33 mouse cellular contexts compared by ENCODE assay signal in genomic region chr2:113373489-113373888, GRCm38 (mm10). TPM values are rescaled to one million over a fixed set of nuclear protein-coding genes. Genes with fewer than 3 reads are reported as not detected.
"Had no signal": no experiment of that assay in that cellular context is flagged by ENCODE, and none has a peak within 500 bp of the region (broad histone marks: within the 10 kb centered on the region; RNA-seq: fewer than 3 reads in every experiment).

No protein-coding gene starts in this region.

- H3K4me2 ChIP-seq: limb, embryonic 12.5 days; limb, embryonic 13.5 days; limb, embryonic 15.5 days; liver, embryonic 11.5 days; liver, embryonic 12.5 days; liver, embryonic 13.5 days; liver, embryonic 15.5 days; lung, embryonic 14.5 days; lung, embryonic 15.5 days; midbrain, embryonic 11.5 days; midbrain, embryonic 12.5 days; midbrain, embryonic 13.5 days; midbrain, embryonic 15.5 days; neural tube, embryonic 12.5 days had no signal

- H3K4me1 ChIP-seq: limb, embryonic 10.5 days; limb, embryonic 12.5 days; limb, embryonic 13.5 days; limb, embryonic 15.5 days; liver, embryonic 12.5 days; liver, embryonic 13.5 days; liver, embryonic 15.5 days; megakaryocyte, embryonic 14.5 days; midbrain, embryonic 10.5 days; midbrain, embryonic 12.5 days; midbrain, embryonic 13.5 days; midbrain, embryonic 15.5 days; neural tube, embryonic 12.5 days had no signal

- DNase-seq: left cerebral cortex, postnatal 4 days; liver; liver, embryonic 13.5 days; liver, postnatal 0 days; lung, adult 18-20 months; lung, adult 2 months; lung, embryonic 14.5 days; lung, postnatal 10 days; lung, postnatal 14 days; lung, postnatal 36 days; lung, postnatal 4 days; midbrain, embryonic 14.5 days had no signal

- ATAC-seq: liver, embryonic 12.5 days; liver, postnatal 0 days; lung, postnatal 0 days; midbrain, embryonic 13.5 days; midbrain, embryonic 15.5 days; midbrain, embryonic 16.5 days had no signal

- H3K9me3 ChIP-seq: limb, embryonic 10.5 days; limb, embryonic 12.5 days; limb, embryonic 13.5 days; limb, embryonic 15.5 days; liver, embryonic 12.5 days; liver, embryonic 13.5 days; liver, embryonic 15.5 days; lung, embryonic 15.5 days; megakaryocyte, embryonic 14.5 days; midbrain, embryonic 10.5 days; midbrain, embryonic 12.5 days; midbrain, embryonic 13.5 days; midbrain, embryonic 15.5 days; neural tube, embryonic 12.5 days had no signal

- H3K27me3 ChIP-seq: limb, embryonic 12.5 days; limb, embryonic 13.5 days; limb, embryonic 15.5 days; liver, embryonic 12.5 days; liver, embryonic 13.5 days; liver, embryonic 15.5 days; lung, embryonic 15.5 days; megakaryocyte, embryonic 14.5 days; midbrain, embryonic 12.5 days; midbrain, embryonic 13.5 days; midbrain, embryonic 15.5 days; neural tube, embryonic 12.5 days had no signal

- H3K36me3 ChIP-seq: limb, embryonic 10.5 days; limb, embryonic 12.5 days; limb, embryonic 13.5 days; limb, embryonic 15.5 days; liver, embryonic 12.5 days; liver, embryonic 13.5 days; liver, embryonic 15.5 days; lung, embryonic 15.5 days; midbrain, embryonic 10.5 days; midbrain, embryonic 12.5 days; midbrain, embryonic 13.5 days; midbrain, embryonic 15.5 days; neural tube, embryonic 12.5 days had no signal

- H3K9ac ChIP-seq: limb, embryonic 12.5 days; limb, embryonic 13.5 days; limb, embryonic 15.5 days; liver, embryonic 12.5 days; liver, embryonic 13.5 days; liver, embryonic 14.5 days; liver, embryonic 15.5 days; liver, postnatal 0 days; lung, embryonic 14.5 days; lung, embryonic 15.5 days; midbrain, embryonic 12.5 days; midbrain, embryonic 13.5 days; midbrain, embryonic 15.5 days; neural tube, embryonic 12.5 days had no signal

- H3K4me3 ChIP-seq: limb, embryonic 10.5 days; limb, embryonic 12.5 days; limb, embryonic 13.5 days; limb, embryonic 15.5 days; liver, embryonic 12.5 days; liver, embryonic 13.5 days; liver, embryonic 15.5 days; lung, embryonic 15.5 days; megakaryocyte, embryonic 14.5 days; midbrain, embryonic 10.5 days; midbrain, embryonic 12.5 days; midbrain, embryonic 13.5 days; midbrain, embryonic 15.5 days; myocyte; neural tube, embryonic 12.5 days had no signal

- H3K27ac ChIP-seq: limb, embryonic 10.5 days; limb, embryonic 12.5 days; limb, embryonic 13.5 days; limb, embryonic 15.5 days; liver, embryonic 12.5 days; liver, embryonic 13.5 days; liver, embryonic 14.5 days; liver, embryonic 15.5 days; lung, embryonic 15.5 days; macrophage; midbrain, embryonic 10.5 days; midbrain, embryonic 12.5 days; midbrain, embryonic 13.5 days; midbrain, embryonic 15.5 days; neural tube, embryonic 12.5 days had no signal

RNA-seq across cellular contexts. Expression of gene Fmn1, which starts 46.0 kb away (rescaled TPM):
- total RNA-seq: megakaryocyte-erythroid progenitor cell, adult 5-6 weeks had no signal
